Mouse (Mus musculus): Measurements from ENCODE around the gene Ethe1.
"Not testable (repeated sequence)": the region's sequence is repeated elsewhere in the genome, so short reads cannot be mapped to it uniquely, and the experiment has no call there.

The Ethe1 gene

GRCm38 (mm10) chr7:24614816-24615215 lies 27.5 kb downstream of the Ethe1 start:
- DNase-seq: no peak

DNA sequence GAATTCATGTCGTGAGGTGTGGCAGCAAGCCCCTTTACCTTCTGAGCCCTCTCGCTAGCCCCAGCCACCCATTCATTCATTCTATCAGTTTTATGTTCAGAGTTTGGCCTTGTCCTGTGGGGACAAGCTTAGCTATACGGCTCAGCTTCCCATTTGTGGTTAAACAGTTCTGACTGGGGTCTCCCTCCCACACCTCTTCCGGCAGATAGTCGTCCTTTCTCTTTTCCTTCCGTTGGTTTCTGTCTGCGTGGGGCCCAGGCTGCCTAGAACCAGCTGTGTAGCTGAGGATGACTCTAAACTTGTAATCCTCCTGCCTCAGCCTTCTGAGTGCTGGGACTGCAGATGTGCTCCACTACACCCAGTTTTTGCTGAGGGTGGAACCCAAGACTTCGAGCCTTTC lies 30.4 kb downstream of the Ethe1 start:
- DNase-seq: no peak

DNA sequence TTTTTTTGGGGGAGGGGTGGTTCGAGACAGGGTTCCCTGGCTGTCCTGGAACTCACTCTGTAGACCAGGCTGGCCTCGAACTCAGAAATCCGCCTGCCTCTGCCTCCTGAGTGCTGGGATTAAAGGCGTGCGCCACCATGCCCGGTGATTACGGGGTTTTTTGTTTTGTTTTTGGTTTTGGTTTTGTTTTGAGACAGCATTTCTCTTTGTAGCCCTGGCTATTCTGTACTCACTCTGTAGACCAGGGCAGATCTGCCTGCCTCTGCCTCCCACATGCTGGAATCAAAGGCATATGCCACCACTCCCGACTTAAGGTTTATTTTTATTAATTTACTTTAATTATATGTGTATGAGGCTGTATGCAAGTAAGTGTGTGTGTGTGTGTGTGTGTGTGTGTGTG lies 31.0 kb downstream of the Ethe1 start:
- DNase-seq: not testable (repeated sequence)

DNA sequence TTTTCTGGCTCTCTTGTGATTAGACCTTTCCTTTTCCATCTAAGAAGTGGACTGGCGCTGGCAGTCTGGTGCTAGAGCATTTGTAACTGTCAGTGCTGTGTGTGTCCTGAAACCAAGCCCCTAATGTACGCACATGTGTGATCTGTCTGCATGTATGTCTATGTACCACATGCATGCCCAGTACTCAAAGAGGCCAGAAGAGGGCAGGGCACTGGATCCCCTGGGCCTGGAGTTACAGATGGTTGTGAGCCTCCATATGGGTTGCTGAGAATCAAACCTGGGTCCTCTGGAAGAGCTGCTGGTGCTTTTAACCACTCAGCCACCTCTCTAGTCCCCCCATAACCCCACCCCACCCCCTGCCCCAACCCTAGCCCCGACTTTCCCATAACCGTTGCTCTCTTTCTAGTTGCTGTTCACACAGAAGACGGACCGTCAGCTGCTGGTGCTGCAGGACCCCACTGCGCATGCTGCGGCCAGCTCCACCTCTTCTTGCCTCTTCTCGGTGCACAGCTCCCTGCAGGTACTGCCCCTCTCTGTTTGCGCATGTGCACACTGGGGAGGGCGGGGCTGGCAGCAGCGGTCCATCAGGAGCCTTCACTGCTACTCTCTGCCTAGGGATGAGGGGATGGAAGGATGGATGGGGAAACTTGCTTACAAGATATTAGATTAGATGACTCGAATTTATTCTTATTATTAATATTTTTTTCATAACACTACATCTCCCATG lies 32.5 kb downstream of the Ethe1 start:
- no peak for DNase-seq

GRCm38 (mm10) chr7:24621193-24621592 lies 33.9 kb downstream of the Ethe1 start:
- no peak for DNase-seq

DNA sequence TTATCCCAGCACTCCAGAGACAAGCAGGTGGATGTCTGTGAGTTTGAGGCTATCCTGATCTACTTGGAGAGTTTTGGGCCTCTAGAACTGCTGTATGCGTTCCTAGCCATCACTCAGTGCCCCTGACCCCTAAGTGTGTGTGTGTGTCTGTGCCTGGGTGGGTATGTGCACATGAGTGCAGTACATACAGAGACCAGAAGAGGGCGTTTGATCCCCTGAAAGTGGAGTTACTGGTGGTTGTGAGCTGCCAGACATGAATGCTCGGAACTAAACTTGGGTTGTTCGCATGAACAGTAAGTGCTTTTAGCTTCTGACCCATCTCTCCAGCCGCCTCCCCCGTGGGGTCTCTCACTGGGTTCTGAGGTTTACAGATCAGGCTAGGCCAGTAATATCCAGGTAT lies 35.6 kb downstream of the Ethe1 start:
- no peak for DNase-seq

GRCm38 (mm10) chr7:24628685-24629610 lies 41.6 kb downstream of the Ethe1 start:
- DNase-seq: peak; percentile 78 to 84

GRCm38 (mm10) chr7:24629672-24630071 lies 42.3 kb downstream of the Ethe1 start:
- no peak for DNase-seq

DNA sequence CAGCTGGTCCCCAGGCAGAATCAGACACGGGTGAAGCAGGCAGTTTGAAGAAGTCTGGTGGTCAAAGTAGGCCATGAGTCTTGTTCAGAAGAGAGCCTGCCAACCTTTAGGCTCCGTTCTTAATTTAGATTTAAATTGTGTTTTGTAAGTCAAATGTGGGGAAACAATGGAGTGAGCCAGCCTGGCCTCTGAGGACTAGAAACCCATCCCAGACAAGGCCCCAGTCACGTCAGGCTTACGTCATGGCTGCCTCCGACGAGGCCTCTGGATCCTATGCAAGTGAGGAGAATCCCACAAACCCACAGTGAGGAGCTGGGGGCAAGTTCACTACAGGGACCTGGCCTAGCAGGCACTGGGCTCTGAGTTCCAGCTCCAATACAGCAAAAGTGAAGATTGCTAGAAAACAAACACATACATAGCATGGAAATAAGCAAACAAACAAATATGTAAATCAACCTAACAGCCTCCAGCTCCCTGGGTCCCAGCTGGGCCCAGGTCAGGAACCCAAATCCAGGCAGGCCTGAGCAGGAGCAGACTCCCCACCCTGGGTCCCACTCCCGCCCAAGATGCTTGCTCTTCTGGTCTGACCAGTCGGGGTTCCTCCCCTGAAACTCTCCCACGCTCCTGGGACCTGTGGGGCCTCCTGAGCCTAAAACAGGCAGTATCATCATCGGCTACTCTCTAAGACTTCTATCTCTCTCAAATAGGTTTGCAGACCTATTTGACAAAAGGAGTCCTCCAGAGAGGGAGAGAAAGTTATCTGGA lies 43.0 kb downstream of the Ethe1 start:
- DNase-seq: no peak

GRCm38 (mm10) chr7:24636264-24636663 lies 48.9 kb downstream of the Ethe1 start, which contains the start of gene Lypd3:
Gene Lypd3 (plus strand): TSS chr7:24636550.
- DNase-seq: no peak

DNA sequence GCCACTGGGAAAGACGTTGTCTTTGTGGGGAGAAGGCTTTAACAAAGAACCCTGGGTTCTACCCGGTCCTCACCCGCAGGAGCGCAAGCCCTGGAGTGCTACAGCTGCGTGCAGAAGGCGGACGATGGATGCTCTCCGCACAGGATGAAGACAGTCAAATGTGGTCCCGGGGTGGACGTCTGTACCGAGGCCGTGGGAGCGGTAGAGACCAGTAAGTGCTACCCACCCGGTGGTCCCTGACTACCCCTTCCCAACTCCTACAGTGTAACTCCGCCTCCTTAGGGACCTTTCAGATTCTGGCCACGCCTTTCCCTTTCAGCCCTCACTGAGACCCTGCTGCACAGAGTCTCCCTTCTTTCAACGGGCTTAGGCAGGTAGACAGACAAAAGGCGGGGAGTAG lies 49.7 kb downstream of the Ethe1 start:
- no peak for DNase-seq

GRCm38 (mm10) chr7:24638026-24638856 lies 50.9 kb downstream of the Ethe1 start:
- peak in 1 of 2 experiments; percentile 35 for DNase-seq

- DNase-seq: no peak
Measured at GRCm38 (mm10) chr7:24640450-24640849, 53.1 kb downstream of the Ethe1 start.

DNA sequence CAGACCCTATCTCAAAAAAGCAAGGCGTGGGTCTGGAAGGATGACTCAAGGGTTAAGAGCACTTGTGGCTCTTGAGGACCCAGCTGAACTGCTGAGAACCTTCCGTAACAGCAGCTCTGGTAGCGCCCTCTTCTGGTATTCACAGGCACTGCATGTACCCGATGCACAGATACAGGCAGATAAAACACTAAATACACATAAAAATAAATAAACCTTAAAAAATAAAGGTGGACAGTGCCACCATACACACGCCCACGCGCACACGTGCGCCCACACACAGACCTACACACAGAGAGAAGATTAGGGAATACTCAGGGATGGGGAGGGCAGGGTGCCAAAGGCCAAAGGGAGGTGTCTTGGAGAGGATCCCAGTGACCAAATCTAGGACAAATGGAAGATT lies 55.1 kb downstream of the Ethe1 start:
- DNase-seq: peak; percentile 40 to 66

DNA sequence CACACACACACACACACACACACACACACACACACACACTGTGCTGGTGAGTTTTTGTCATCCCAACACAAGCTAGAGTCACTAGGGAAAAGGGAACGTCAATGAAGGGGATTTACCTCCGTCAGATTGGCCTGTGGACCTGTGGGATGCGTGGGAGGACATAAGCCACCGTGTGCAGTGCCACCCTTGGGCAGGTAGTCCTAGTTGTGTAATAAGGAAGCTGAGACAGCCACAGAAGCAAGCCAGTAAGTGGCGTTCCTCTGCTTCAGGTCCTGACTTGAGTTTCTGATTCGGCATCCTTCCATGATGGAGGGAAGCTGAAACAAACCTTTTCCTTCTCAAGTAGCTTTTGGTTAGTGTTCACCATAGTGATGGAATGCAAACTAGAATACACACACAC lies 57.1 kb downstream of the Ethe1 start:
- DNase-seq: no peak

DNA sequence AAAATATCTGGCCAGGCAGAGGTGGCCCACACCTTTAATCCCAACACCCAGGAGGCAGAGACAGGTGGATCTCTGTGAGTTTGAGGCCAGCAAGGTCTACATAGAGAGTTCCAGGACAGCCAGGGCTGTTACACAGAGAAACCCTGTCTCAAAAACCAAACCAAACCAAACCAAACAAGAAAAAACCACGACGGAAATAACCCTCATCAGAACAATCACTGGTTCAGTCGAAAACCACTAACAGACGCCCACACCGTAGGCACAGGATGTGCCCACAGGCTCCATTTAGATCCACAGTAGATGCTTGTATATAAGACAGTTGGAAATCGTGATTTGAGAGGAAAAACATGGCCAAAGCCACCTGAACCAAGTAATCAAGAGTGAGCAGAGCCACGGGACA lies 57.7 kb downstream of the Ethe1 start:
- no peak for DNase-seq

DNA sequence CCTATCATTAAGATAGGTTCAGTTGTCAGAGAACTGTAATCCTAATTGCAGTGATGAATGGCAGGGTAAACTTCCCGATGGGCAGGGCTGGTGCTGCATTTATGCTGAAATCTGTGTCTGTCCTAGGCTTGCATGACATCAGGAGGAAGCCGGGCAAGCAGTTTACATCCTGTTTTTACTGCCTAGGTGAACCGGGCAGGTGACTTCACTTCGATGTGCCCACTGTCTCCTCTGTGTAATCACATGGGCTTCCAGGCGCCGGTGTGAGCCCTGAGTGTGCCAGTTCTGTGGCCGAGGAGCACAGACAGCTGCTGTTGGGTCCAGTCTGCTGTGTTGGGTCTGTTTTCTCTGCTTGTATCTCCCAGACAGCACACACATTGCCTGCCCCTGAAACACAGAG lies 59.1 kb downstream of the Ethe1 start:
- DNase-seq: no peak

- DNase-seq: peak; percentile 38 to 72
Measured at GRCm38 (mm10) chr7:24653681-24654080, 66.3 kb downstream of the Ethe1 start.
